Mouse (Mus musculus) urinary bladder, postnatal 14 days (tissue): Measurements from ENCODE around the gene Gabarapl2.

Experiments used
- DNase-seq: peaks from one replicate; pipeline ENCODE4 v3.0.0; 2021; ENCODE audit warnings: low spot score

Gabarapl2 gene

DNA sequence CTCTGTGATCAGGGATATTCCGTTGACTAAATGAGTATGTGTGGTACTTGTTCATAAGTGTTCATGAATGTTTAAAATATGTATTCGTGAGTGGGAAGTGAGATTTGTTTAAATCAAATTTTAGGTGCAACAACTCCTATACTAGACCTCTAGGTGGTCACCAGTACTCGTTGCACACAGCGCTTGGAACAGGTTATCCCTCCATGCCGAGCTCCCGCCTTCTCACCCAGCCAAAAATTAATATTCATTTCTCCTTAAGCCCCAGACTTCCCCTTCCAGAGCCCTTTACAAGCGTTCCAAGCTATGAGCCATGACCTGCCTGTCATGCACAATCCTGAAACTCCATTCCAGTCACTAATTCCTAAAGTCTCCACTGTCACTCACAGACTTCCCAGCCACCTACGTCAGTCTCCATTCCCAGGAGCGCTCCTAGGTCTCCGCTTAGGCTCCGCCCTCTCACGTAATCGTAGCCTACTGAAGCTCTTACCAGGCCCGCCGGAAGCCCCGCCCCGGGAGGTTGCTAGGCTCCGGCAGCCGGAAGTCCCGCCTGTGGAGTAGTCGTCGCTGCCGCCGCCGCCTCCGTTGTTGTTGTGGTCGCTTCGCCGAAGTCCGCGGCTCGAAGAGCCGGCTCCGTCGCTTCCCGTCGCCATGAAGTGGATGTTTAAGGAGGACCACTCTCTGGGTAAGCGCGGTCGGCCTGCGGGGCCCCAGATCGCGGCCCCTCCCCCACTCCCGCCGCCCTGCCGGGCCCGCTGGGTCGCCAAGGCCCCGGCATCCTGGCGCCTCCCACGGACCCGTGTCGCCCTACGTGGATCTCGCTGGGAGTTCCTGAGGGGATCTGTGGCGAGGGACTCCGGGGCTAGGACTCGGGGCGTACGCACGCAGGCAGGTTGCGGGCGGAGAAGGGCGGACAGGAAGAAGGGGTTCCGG lies at the start of gene Gabarapl2:
Gabarapl2 (plus strand) TSS at position 533 of the 930 bp plus-strand sequence.
- DNase-seq = peak; percentile 99

DNA sequence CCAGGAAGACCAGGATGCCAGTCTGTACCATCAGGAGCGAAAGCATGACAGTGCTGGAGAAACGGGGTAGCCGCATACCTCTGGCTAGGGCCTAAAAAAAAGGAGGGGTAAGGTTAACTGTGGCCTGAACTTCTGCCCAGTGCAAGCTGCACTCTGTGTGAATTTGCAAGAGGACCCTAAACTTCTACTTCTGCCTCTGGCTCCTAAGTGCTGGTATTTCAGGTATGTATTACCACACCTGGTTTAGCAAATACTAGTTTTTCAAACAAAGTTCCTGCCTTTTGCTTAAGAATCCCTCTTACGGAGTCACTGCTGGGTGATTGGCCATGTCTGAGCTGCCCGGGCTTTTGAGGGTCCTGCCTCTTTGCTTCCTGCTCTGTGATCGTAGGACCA lies 49.6 kb upstream of the Gabarapl2 start:
- DNase-seq = no peak

DNA sequence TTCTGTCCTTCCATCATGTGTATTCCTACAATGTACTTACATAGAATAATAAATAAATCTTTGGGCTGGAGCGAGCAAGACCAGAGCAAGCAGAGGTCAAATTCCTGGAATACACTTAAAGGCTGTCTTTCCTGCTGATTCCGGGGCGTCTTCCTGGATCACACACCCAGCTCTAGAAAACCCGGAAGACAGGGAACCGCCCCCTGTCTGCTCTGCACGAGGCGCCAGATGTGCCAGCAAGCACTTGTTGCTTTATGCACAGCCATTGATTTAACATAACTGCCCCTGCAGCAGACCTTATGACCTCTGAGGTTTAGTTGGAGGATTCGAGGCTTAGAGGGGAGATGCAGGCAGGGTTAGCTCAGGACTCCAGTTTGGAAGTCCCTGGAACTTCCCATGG lies 48.5 kb upstream of the Gabarapl2 start:
- DNase-seq = no peak

DNA sequence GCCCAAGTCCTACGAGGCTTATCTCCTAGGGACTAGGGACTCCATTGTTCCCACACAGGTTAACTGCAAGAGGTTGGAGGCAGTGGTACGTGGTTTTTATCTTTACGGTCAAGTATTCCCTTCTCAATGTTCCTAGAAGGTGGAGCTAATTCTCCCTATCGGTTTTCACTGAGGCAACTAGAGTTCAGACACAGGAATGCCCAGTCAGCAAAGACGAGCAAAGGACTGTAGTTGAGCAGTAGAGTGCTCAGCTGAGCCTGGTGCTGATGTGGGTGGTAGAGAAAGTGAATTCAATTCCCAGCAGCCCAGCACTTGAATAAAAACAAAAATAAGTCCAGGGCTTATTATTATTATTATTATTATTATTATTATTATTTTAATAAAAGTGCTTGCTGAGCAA lies 47.9 kb upstream of the Gabarapl2 start:
- DNase-seq = no peak

DNA sequence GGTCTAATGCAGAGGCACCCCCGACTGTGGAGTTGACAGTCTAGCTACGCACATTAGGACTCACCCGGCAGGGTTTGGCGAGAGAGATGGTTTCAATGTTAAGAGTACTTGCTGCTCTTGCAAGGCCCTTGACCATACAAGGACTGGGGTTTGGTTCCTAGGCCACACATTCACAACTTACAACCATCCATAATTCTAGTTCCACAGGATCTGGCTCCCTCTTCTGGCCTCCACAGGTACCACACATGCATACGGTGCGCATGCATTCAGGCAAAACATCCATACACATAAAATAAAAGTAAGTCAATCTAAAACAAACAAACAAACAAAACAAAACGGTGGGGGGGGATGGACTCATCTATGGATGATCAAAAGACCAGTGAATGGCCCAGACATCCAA lies 45.5 kb upstream of the Gabarapl2 start:
- DNase-seq = no peak

DNA sequence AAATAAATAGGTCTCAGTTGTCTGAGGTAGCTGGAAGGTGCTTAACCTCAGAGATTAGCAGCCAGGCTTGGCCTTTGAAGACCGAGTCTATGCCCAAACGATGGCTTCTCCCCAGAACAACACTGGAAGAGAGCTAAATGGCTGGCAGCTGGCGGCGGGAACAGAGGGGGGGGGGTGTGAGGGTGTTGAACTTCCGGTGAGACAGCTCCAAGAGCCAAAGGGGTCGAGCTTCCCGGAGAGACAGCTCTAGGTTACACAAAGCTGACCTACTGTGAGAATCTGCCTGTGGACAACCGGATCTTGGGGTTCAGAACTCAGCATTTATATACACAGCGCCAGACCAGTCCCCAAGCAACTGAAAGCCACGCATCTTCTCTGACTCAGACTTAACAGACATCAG lies 41.9 kb upstream of the Gabarapl2 start:
- no peak for DNase-seq

DNA sequence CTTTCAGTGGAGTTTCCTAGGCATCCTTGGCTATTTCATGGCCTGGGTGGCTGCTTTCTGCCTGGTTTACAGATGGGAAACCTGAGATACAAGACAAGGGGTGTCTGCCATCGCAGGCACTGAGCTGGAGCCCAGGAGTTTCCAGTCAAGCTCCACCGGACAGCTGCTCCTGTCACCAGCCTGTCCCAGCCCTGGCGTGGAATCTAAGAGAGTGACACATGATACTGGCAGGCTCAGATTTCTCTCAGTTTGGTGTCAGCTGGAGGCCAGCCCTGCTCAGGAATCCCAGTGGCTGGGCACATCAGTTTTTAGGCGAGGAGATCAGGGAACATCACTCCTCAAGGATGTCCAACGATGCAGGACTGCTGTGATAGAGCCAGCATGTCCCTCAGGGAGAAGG lies 38.4 kb upstream of the Gabarapl2 start:
- DNase-seq = no peak

DNA sequence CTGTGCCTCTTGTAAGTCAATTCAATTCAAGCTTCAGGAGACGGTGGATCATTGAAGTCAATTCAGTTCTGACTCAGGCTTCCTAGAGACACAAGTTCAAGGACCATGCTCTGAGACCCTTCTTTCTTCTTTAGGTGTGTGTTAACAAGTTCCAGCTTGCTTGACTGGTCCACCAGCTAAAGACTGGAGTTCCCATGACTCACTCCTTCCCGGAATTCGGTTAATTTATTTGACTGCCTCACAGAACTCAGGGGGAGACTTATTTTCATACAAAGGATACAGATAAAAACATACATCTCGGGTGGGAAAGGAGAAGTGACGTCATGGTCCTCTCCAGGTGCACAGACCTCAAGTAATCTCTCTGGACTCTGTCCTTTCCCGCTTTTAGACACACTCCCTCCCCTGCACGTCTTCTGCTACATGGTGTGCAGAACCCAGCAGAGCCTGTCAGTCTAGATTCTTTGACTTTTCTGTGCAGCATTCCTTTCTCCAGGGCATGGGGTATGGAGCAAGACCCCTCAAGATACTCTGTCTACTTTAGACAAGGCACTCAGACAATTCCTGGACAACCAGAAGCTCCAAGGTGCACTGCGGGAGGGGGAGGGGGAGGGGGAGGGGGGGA lies 34.9 kb upstream of the Gabarapl2 start:
- peak; percentile 17 for DNase-seq

DNA sequence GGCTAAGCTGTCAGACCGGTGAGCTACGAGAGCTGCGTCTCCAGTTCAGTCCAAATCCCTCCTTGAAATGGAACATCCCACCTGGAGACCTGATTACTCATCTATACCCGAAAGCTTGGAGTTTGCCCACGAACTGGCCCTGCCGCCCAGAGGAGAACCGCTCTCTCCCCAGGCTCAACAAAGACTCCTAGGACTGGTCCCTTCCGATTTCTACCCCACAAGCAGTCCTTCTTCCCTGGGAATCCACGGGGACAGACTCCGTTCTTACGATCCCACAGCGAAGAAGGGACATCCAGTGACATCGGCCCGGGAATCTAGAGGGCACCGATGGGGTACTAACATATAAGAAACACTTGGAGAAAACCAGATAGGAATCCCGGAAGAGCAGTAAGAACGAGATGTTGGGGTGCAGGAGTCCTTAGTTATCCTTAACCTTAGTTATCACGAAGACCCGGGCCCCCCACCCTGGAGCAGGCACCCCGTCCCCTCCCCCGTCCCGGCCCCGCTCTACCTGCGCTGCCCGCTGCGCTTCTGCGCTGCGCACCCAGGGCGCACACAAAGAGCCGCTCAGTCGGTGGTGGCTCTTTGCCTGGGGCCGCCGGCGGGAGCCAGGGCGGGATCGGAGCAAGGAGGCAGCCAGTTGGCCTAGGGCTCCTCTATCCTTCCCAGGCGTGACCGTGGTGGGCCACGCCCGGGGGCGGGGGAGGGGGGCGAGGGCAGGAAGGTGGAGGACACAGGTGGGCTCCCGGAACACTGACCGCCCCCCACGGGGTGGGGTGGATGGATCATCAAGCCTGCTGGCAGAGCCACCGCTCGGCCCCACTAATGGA lies 30.7 kb upstream of the Gabarapl2 start, which contains the start of gene Chst5:
Chst5 (minus strand) TSS at position 827 of the 830 bp plus-strand sequence.
- DNase-seq = peak; percentile 4

DNA sequence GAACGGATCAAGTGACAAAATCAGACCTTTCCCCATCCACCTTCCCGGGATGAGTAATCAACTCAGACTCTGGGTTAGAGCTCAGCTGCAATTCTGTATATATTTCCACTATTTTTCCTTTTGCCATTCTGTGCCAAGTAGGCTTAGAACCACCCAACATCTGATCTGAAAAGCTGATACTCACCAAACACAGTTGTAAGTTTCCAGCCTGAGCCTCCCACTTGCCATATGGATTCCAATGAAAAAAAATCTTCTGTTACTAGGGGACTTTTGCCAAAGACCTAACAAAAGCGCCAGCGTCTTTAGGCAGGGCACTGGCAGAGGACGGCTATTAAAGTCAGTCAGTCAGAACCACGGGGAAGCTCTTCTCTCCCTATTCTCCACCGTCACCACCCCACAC lies 28.9 kb upstream of the Gabarapl2 start:
- no peak for DNase-seq

DNA sequence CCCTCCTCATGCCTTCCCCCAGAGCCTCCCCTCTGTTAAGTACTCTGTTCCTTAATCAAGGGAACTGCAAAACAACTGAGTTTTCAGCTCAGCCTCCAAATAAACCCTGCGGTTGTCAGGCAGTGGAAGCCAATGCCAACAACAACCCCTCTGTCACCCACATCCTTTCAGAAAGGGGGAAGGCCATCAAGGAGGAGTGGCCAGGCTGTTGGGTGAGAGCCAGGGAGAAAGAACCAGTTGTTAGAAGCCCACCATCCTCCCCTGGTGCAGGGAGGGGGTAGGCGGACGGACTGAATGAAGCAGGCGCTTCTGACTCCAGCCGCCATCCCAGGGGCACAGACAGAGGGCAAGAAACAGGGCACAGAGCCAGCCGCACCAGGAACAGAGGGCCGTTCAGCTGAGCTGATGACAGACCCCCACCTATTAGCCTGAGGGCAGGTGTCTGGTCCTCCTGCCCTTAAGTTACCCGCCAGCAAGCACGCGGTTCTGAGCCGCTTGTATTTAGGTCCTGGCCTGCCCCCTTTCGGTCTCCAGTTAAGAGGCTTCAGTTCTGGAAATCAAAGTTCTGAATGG lies 27.6 kb upstream of the Gabarapl2 start:
- no peak for DNase-seq

DNA sequence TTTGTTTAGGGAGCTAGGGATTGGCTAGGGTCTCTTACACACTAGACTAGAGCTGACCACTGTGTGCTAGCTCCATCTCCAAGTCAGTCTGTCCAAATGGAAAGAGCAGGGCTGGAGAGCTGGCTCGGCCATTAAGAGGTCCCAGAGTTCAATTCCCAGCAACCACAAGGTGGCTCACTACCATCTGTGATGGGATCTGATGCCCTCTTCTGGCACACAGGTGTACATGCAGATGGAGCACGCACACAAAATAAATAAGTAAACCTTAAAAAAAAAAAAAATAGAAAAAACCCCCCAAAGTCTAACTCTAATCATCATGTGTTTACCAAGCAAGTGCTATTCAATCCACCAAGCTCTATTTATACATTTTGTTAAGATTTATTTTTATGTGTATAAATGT lies 20.8 kb upstream of the Gabarapl2 start:
- no peak for DNase-seq

DNA sequence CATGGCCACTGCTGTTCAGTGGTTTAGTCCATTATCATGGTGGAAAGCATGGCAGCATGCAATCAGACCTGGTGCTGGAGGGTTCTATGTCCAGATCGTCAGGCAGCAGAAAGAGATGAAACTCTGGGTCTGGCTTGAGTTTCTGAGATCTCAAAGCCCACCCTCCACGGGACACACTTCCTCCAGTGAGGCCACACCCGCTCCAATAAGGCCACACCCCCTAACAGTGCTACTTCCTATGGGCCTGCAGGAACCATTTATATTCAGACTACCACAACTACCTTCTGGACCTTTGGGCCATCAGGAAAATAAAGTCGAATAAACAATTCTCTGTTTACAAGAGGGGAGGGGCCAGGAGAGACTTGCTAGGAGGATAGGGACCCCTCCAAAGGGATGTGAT lies 19.5 kb upstream of the Gabarapl2 start:
- DNase-seq = no peak

DNA sequence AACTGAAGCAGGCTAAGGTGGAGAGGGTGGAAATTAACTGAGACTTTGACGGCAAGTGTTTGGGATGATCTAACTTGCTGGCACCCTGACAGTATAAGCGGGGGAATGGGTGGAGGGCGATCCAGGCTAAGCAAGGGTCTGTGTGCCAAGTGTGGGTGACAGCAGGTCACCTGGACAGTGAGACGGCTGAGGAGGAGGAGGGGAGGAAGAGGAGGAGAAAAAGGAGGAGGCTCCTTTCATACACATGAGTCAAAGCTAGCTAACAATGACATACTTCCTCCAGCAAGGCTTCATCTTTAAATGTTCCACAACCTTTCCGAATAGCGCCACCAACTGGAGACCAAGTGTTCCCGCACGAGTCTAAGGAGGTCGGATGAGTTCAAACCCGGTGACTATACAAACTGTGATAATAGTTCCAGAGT lies 17.1 kb upstream of the Gabarapl2 start:
- peak; percentile 66 for DNase-seq

DNA sequence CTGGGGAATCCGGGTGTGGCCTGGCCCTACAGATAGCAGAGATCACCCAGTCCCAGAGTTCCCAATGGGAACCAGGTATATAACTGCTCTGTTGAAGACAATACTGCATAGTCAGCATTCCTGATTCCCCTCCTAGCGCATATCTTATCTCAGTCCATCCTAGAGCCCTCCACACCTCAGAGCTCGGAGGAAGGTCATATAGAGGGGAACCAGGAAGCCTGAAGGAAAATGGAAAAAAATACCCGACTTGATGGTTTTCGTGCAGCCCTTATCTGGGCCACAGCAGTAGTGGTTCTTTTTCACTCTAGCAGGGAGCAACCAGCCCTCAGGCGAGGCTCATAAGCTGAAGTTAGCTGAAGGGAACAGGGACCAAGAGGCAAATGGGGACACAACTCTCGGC lies 15.5 kb upstream of the Gabarapl2 start:
- no peak for DNase-seq

DNA sequence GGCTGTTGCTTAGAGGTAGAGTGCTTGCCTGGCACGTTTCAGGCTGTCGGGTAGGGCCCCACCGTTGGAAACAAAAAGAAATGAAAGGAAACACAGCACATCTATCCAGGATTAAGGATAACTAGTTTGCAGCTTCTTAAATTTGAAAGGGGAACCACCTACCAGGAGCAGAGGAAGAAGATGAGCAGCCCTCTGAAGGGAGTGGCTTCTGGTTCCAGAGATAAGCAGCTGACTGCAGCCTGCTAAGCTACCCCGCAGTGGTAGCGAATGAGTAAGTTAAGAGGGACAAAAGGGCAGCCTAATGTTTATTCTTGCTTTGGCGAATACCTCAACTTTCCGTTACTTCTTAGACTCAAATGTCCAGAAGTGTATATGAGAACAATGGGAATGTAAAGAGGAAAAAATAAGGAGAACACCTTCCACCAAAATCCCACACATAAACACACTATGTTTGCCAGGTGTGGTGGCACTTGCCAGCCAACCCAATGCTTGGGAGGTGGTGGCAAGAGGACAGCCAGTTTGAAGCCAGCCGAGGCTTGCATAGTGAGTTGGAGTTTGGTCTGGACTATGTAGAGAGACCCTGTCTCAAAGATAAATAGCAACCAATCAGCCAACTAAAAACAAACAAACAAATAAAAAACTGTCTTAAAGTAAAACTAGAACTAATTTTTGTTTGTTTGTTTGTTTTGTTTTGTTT lies 10.7 kb upstream of the Gabarapl2 start:
- DNase-seq = no peak

DNA sequence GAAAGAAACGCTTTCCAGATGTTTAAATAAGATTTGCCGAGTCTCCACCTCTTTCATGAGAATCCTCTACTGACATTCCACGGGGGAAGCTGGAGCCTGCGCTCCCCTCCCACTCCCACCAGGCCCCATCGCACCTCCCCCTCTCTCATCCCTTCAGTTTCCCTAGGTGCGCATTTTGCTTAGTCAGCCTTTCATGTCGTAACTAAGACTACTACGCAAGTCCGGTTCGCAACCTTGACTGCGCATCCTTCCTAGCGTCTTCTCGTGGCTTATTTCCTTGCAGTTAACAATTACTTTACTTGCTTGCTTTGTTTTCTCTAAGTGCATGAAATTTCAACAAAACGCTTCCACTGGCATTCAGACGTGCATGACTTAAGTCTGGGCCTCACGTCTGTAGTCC lies 8.8 kb upstream of the Gabarapl2 start:
- DNase-seq = no peak

DNA sequence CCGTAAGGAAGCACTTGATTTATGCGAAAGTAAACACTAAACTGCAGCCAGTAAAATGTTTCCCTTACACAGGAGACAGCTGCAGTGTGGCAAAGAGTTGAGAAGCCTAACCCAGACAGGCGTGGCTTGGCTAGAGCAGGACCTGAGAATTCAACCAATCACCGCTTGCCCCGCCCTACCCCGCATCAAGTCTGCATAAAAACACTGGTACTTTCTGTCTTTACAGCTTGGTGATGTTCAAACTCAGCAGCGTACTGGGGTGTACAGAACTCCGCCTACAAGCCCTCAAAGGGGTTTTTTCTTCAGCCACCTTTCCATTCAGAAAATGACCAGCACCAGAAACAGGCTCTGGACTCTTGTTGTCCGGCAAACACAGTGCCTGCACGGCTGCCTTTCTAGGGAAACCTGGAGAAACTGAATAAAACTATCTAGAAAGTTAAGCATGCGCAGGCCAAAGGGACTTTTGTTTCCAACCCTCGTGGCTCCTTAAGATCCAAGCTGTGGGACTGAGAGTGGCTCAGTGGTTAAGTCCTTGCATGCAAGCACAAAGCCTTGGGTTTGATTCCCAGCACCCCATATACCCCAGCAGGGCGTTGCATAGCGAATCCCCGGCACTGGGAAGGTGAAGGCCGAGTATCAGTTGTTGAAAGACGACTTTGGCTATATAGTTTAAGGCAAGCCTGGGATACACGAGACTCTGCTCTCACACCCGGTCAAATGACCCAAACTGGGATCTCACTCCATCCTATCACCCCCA lies 7.7 kb upstream of the Gabarapl2 start:
- peak; percentile 78 for DNase-seq

DNA sequence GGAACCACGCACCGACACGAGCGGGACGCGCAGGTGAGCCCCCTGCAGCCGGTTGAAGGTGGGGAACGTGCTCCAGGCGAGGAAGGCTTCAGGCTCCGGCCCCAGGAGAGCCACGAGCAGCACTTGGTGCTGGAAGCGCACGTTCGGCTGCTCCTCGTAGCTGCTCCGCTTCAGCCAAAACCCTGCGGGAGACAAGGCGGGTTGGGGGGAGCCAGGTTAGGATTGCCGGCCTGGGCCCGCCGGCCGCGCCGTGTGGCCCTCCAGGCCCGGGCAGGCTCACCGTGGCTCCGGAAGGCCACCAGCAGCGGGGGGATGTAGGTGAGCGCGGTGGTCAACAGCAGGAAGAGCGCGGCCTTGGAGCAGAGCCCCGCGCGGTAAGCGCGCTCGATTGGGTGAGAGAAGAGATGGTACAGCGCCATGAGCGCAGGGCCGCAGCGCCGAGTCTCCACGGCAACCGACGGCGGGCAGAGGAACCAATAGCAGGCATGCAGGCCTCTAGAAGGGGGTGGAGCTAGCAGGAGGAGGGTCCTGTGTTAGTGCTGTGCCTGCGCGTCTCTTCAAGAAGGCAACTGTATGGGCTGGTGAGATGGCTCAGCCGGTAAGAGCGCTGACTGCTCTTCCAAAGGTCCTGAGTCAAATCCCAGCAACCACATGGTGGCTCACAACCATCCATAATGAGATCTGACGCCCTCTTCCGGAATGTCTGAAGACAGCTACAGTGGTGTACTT lies 7.0 kb upstream of the Gabarapl2 start, which contains the start of gene Tmem231:
Tmem231 (minus strand) TSS at position 534 of the 729 bp plus-strand sequence.
- DNase-seq = peak; percentile 90

DNA sequence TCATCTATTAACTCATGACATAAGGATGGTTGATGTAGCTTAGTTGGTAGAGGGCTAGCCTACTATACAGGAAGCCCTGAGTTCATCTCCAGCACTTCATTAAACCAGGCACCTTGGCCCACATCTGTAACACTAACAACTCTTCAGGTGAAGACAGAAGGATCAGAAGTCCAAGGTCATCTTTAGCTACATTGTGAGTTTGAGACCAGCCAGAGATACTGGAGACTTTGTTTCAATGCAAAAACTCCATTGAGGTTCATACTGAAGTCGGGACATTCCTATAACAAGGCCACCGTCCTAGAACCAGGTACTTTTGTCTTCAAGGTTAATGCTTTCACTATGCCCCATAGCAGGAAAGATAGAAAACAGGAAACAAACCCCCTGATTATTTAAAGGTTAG lies 6.3 kb upstream of the Gabarapl2 start:
- DNase-seq = no peak
